Mouse (Mus musculus) MEL (cell line): ENCODE data around the gene Angpt4. TPM values are rescaled to one million over a fixed set of nuclear protein-coding genes. Genes with fewer than 3 reads are reported as not detected.

Source experiments
- DNase-seq: peaks from one replicate; pipeline ENCODE4 v3.0.0; 2011; ENCODE audit warnings: low read depth, low spot score
- H3K27ac ChIP-seq: 2 replicates; pipeline ENCODE4 v1.5.1; 2012; ENCODE audit warnings: low read depth, mild to moderate bottlenecking, control low read depth, low read length, moderate library complexity; ENCODE audit not compliant: control insufficient read depth
- H3K27me3 ChIP-seq, 2 experiments: fragments of 150-350 bp in 1 of 2; sonication (generic) in 1 of 2; 2 replicates each; pipeline ENCODE4 v1.6.1; 2012; ENCODE audit warnings: low read length in 2 of 2, mild to moderate bottlenecking in 2 of 2, improper control_type of control experiment in 1 of 2, moderate library complexity in 1 of 2; ENCODE audit not compliant: insufficient read depth in 2 of 2, control insufficient read depth in 1 of 2
- H3K36me3 ChIP-seq, 2 experiments: 2 replicates each; pipeline ENCODE4 v1.6.1; 2012 to 2014; ENCODE audit warnings: low read length in 2 of 2, improper control_type of control experiment in 1 of 2, inconsistent platforms in 1 of 2, mild to moderate bottlenecking in 1 of 2; ENCODE audit not compliant: insufficient read depth in 2 of 2, control insufficient read depth in 1 of 2
- H3K4me1 ChIP-seq, 2 experiments: fragments of 150-350 bp in 1 of 2; sonication (generic) in 1 of 2; 2 replicates each; pipeline ENCODE4 v1.6.1; 2012; ENCODE audit warnings: low read length in 2 of 2, improper control_type of control experiment in 1 of 2, mild to moderate bottlenecking in 1 of 2; ENCODE audit not compliant: insufficient read depth in 2 of 2, control insufficient read depth in 1 of 2
- H3K4me3 ChIP-seq, 2 experiments: fragments of 150-350 bp in 1 of 2; sonication (generic) in 1 of 2; 2 replicates each; pipeline ENCODE4 v1.5.1; 2012; ENCODE audit warnings: low read depth in 2 of 2, low read length in 2 of 2, mild to moderate bottlenecking in 2 of 2, moderate library complexity in 2 of 2, control low read depth in 1 of 2, improper control_type of control experiment in 1 of 2; ENCODE audit not compliant: control insufficient read depth in 1 of 2, insufficient read depth in 1 of 2
- H3K79me2 ChIP-seq: 2 replicates; pipeline ENCODE4 v1.6.1; 2012; ENCODE audit warnings: mild to moderate bottlenecking, low read length, moderate library complexity; ENCODE audit not compliant: control insufficient read depth, poor library complexity, insufficient read depth
- H3K9ac ChIP-seq: 2 replicates; pipeline ENCODE4 v1.6.1; 2012; ENCODE audit warnings: low read depth, mild to moderate bottlenecking, control low read depth, low read length, moderate library complexity; ENCODE audit not compliant: control insufficient read depth, poor library complexity, severe bottlenecking
- H3K9me3 ChIP-seq: fragments of 150-350 bp; sonication (generic); replicated peaks from 2 replicates; pipeline ENCODE4 v1.6.1; 2012; ENCODE audit warnings: mild to moderate bottlenecking, low read length, improper control_type of control experiment, moderate library complexity; ENCODE audit not compliant: insufficient read depth
- BHLHE40 ChIP-seq: IDR thresholded peaks from 2 replicates; pipeline ENCODE4 v1.6.1; 2012; ENCODE audit warnings: low read depth, mild to moderate bottlenecking, inconsistent platforms, low read length, improper control_type of control experiment, borderline replicate concordance
- CHD2 ChIP-seq: IDR thresholded peaks from 2 replicates; pipeline ENCODE4 v1.6.1; 2011; ENCODE audit warnings: low read length, improper control_type of control experiment
- E2F4 ChIP-seq: IDR thresholded peaks from 2 replicates; pipeline ENCODE4 v1.6.1; 2011; ENCODE audit warnings: low read depth, low read length, improper control_type of control experiment, borderline replicate concordance
- ELF1 ChIP-seq: IDR thresholded peaks from 2 replicates; pipeline ENCODE4 v1.6.1; 2014; ENCODE audit warnings: low read depth, mild to moderate bottlenecking, inconsistent platforms, low read length, improper control_type of control experiment, moderate library complexity
- EP300 ChIP-seq, 2 experiments: IDR thresholded peaks; 2 replicates each; pipeline ENCODE4 v1.6.1; 2011; ENCODE audit warnings: improper control_type of control experiment in 2 of 2, low read length in 2 of 2, low read depth in 1 of 2, mild to moderate bottlenecking in 1 of 2
- GATA1 ChIP-seq: IDR thresholded peaks from 2 replicates; pipeline ENCODE4 v1.6.1; 2011; ENCODE audit warnings: low read depth, low read length, improper control_type of control experiment
- HCFC1 ChIP-seq: IDR thresholded peaks from 2 replicates; pipeline ENCODE4 v1.6.1; 2012; ENCODE audit warnings: low read depth, mild to moderate bottlenecking, inconsistent platforms, low read length, improper control_type of control experiment, moderate library complexity
- JUND ChIP-seq: IDR thresholded peaks from 2 replicates; pipeline ENCODE4 v1.6.1; 2011; ENCODE audit warnings: low read depth, mild to moderate bottlenecking, improper control_type of control experiment, low read length
- MAZ ChIP-seq: IDR thresholded peaks from 2 replicates; pipeline ENCODE4 v1.6.1; 2012; ENCODE audit warnings: low read depth, mild to moderate bottlenecking, inconsistent platforms, low read length, improper control_type of control experiment
- MEF2A ChIP-seq: IDR thresholded peaks from 2 replicates; pipeline ENCODE4 v1.6.1; 2014; ENCODE audit warnings: low read depth, mild to moderate bottlenecking, inconsistent platforms, low read length, improper control_type of control experiment; ENCODE audit not compliant: poor library complexity, insufficient replicate concordance, severe bottlenecking; ENCODE audit errors: extremely low read depth
- MXI1 ChIP-seq: IDR thresholded peaks from 2 replicates; pipeline ENCODE4 v1.6.1; 2011; ENCODE audit warnings: mild to moderate bottlenecking, low read depth, low read length, improper control_type of control experiment
- MYB ChIP-seq: IDR thresholded peaks from 2 replicates; pipeline ENCODE4 v1.6.1; 2011; ENCODE audit warnings: mild to moderate bottlenecking, low read depth, low read length, improper control_type of control experiment
- MYC ChIP-seq: IDR thresholded peaks from 2 replicates; pipeline ENCODE4 v1.6.1; 2011; ENCODE audit warnings: low read depth, mild to moderate bottlenecking, low read length, improper control_type of control experiment, moderate library complexity
- NELFE ChIP-seq: IDR thresholded peaks from 2 replicates; pipeline ENCODE4 v1.6.1; 2011; ENCODE audit warnings: low read depth, low read length, improper control_type of control experiment
- POLR2A ChIP-seq, 2 experiments: IDR thresholded peaks; 2 replicates each; pipeline ENCODE4 v1.6.1; 2011 to 2012; ENCODE audit warnings: low read length in 2 of 2, mild to moderate bottlenecking in 2 of 2, control low read depth in 1 of 2, improper control_type of control experiment in 1 of 2, low read depth in 1 of 2, moderate library complexity in 1 of 2; ENCODE audit not compliant: control insufficient read depth in 1 of 2, insufficient read depth in 1 of 2, poor library complexity in 1 of 2
- POLR2AphosphoS2 ChIP-seq: IDR thresholded peaks from 2 replicates; pipeline ENCODE4 v1.6.1; 2011; ENCODE audit warnings: low read length, improper control_type of control experiment
- RAD21 ChIP-seq: IDR thresholded peaks from 2 replicates; pipeline ENCODE4 v1.6.1; 2011; ENCODE audit warnings: mild to moderate bottlenecking, low read depth, low read length, improper control_type of control experiment
- SIN3A ChIP-seq: IDR thresholded peaks from 2 replicates; pipeline ENCODE4 v1.6.1; 2012; ENCODE audit warnings: low read length, improper control_type of control experiment, inconsistent platforms
- SMC3 ChIP-seq: IDR thresholded peaks from 2 replicates; pipeline ENCODE4 v1.6.1; 2011; ENCODE audit warnings: low read depth, low read length, improper control_type of control experiment
- TAL1 ChIP-seq: IDR thresholded peaks from 2 replicates; pipeline ENCODE4 v1.6.1; 2012; ENCODE audit warnings: mild to moderate bottlenecking, inconsistent platforms, low read length, moderate library complexity, mixed read lengths
- TCF12 ChIP-seq: IDR thresholded peaks from 2 replicates; pipeline ENCODE4 v1.6.1; 2014; ENCODE audit warnings: low read depth, mild to moderate bottlenecking, inconsistent platforms, low read length, improper control_type of control experiment, moderate library complexity
- UBTF ChIP-seq: IDR thresholded peaks from 2 replicates; pipeline ENCODE4 v1.6.1; 2012; ENCODE audit warnings: low read depth, mild to moderate bottlenecking, inconsistent platforms, low read length, improper control_type of control experiment, moderate library complexity, borderline replicate concordance; ENCODE audit not compliant: insufficient read depth
- USF1 ChIP-seq: IDR thresholded peaks from 2 replicates; pipeline ENCODE4 v1.6.1; 2014; ENCODE audit warnings: low read depth, mild to moderate bottlenecking, inconsistent platforms, low read length, improper control_type of control experiment, moderate library complexity
- ZC3H11A ChIP-seq: IDR thresholded peaks from 2 replicates; pipeline ENCODE4 v1.6.1; 2012; ENCODE audit warnings: low read depth, mild to moderate bottlenecking, inconsistent platforms, low read length, improper control_type of control experiment
- ZKSCAN1 ChIP-seq: IDR thresholded peaks from 2 replicates; pipeline ENCODE4 v1.6.1; 2012; ENCODE audit warnings: low read depth, mild to moderate bottlenecking, inconsistent platforms, low read length, improper control_type of control experiment, moderate library complexity
- ZMIZ1 ChIP-seq: IDR thresholded peaks from 2 replicates; pipeline ENCODE4 v1.6.1; 2012; ENCODE audit warnings: low read depth, mild to moderate bottlenecking, inconsistent platforms, low read length, improper control_type of control experiment, moderate library complexity
- ZNF384 ChIP-seq: IDR thresholded peaks from 2 replicates; pipeline ENCODE4 v1.6.1; 2012; ENCODE audit warnings: low read depth, mild to moderate bottlenecking, inconsistent platforms, low read length, improper control_type of control experiment
- polyA plus RNA-seq, 2 experiments: library from polyadenylated mRNA; stranded (reverse) in 1 of 2; unstranded in 1 of 2; fragments of >175 nt in 1 of 2; fragments of >200 nt in 1 of 2; gene quantifications; 2 replicates each; pipeline versions ENCODE4 v1.2.1 to v1.2.4; 2012; ENCODE audit warnings: low replicate concordance in 2 of 2, low read depth in 1 of 2; ENCODE audit not compliant: insufficient read length in 2 of 2, insufficient read depth in 1 of 2, missing spikeins in 1 of 2
- total RNA-seq: library from RNA; depleted of rRNA; stranded (reverse); fragments of 300-350 nt; gene quantifications from 2 replicates; pipeline ENCODE4 v1.2.3, GENCODE M21; 2012

Angpt4 gene
- total and polyA plus RNA-seq, 3 experiments, result not detected

GRCm38 (mm10) chr2:151893122-151893774 lies 17.8 kb upstream of the Angpt4 start:
- no peaks in the 10 kb centered on the region for H3K36me3 ChIP-seq
- DNase-seq, result no peak
- H3K27ac ChIP-seq, result no peak overlapping the region
- no peaks in the 10 kb centered on the region for H3K9me3 ChIP-seq
- H3K4me3 ChIP-seq, result no peak overlapping the region
- H3K4me1 ChIP-seq, result no peaks in the 10 kb centered on the region
- no peaks in the 10 kb centered on the region for H3K79me2 ChIP-seq
- H3K9ac ChIP-seq, result no peak overlapping the region
- peaks cover 0 to 3% of the 10 kb centered on the region in 2 experiments; a peak in 3 of 4 replicates for H3K27me3 ChIP-seq
- no peak for TF ChIP-seq SMC3
- no peak for TF ChIP-seq TCF12
- TF ChIP-seq JUND, result no peak
- no peak for TF ChIP-seq MYB
- no peak for TF ChIP-seq POLR2A (IDR thresholded peaks at IDR 0.05; ENCODE audit: control insufficient read depth in 1 of 2, insufficient read depth in 1 of 2, low read depth in 1 of 2, low read length in 2 of 2, poor library complexity in 1 of 2)
- no peak for TF ChIP-seq ZC3H11A
- no peak for TF ChIP-seq RAD21
- no peak for TF ChIP-seq HCFC1
- TF ChIP-seq E2F4, result no peak
- no peak for TF ChIP-seq ZMIZ1
- no peak for TF ChIP-seq ZKSCAN1
- TF ChIP-seq MEF2A, result no peak
- TF ChIP-seq MXI1, result no peak
- TF ChIP-seq MYC, result no peak
- TF ChIP-seq TAL1, result no peak
- TF ChIP-seq SIN3A, result no peak
- no peak for TF ChIP-seq USF1
- no peak for TF ChIP-seq ELF1
- no peak for TF ChIP-seq GATA1

DNA sequence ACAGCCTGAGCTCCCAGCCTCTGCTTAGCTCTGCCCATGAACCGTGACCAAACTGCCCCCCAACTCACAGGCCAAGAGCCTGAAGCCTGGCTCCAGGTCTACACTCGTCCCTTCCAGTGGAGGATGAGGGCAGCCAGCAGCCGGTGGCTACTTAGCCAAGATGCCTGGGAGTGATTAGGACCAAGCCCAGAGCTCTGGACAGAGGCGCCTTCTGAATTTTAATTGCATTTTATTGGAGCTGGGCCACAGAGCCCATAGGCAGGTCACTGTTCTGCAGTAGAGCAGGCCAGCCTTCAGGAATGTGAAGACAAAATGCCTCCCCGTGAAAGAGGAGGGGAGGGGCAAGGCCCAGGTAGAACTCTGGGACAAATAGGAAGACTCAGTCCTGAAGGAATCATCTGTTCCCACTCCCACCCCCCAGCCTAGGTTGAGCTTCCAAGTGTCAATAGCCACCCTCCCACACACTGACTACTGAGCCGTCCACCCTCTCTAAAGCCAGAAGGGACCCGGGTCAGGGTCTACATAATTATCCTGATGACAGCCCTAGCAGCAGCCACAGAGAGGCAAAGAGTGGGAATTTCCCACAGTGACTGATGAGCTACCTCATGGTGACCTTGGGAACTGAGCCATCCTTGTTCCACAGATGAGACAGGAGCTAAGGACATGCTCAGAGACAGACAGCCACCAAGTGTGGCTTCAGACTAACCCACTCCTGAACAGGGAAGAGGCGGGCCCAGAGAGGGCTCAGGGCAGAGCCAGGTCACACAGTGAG lies 16.6 kb upstream of the Angpt4 start:
- no peak for DNase-seq
- no peaks in the 10 kb centered on the region for H3K36me3 ChIP-seq
- H3K9ac ChIP-seq, result no peak overlapping the region
- TF ChIP-seq POLR2AphosphoS2 (no peak), EP300 (IDR thresholded peaks at IDR 0.05; ENCODE audit: low read depth in 1 of 2, low read length in 2 of 2) (no peak), POLR2A (IDR thresholded peaks at IDR 0.05; ENCODE audit: control insufficient read depth in 1 of 2, insufficient read depth in 1 of 2, low read depth in 1 of 2, low read length in 2 of 2, poor library complexity in 1 of 2) (no peak), MYB (no peak), TAL1 (no peak), SMC3 (no peak), USF1 (no peak), ZNF384 (no peak), BHLHE40 (no peak), MYC (no peak), UBTF (no peak), MAZ (no peak), JUND (no peak), NELFE (no peak), TCF12 (no peak), CHD2 (no peak)
- TF ChIP-seq, all 39 proteins: peak for 0
- Histone ChIP-seq H3K9me3 (no peaks in the 10 kb centered on the region), H3K4me1 (no peaks in the 10 kb centered on the region), H3K79me2 (no peaks in the 10 kb centered on the region), H3K4me3 (no peak overlapping the region), H3K27ac (no peak overlapping the region), H3K27me3 (peaks cover 0 to 3% of the 10 kb centered on the region in 2 experiments; a peak in 2 of 4 replicates)
